Mouse (Mus musculus): ENCODE measurements at regions not wholly inside any gene's neighbourhood (a gene's known extent, or its start where the extent isn't known, plus 50 kb on each side); places are given as distances from the start of the nearest gene placed in this dataset.

DNA sequence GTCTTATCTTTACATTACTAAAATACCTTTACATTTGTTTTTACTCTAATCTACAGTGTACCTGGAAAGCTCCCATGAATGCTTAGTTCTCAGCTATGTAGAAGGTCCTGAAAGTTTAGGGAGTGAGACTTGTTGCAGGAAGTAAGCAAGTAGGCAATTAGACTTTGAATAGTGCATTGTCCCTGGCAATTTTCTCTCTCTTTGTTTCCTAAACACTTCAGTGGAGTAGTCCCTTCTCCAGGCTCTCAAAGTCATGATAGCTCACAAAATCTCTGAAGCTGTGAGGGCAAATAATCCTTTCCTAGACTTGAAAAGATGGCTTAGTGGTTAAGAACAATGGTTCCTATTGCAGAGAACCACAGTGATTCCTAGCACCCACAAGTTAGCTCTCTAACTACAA is 495.2 kb upstream of the 1700015G11Rik start:
- peak; percentile 9 for DNase-seq (ENCODE audit: low read depth, low spot score)

GRCm38 (mm10) chr7:52507988-52508387 is 492.5 kb upstream of the 1700015G11Rik start:
- DNase-seq (ENCODE audit: low read depth, low spot score) = no peak

DNA sequence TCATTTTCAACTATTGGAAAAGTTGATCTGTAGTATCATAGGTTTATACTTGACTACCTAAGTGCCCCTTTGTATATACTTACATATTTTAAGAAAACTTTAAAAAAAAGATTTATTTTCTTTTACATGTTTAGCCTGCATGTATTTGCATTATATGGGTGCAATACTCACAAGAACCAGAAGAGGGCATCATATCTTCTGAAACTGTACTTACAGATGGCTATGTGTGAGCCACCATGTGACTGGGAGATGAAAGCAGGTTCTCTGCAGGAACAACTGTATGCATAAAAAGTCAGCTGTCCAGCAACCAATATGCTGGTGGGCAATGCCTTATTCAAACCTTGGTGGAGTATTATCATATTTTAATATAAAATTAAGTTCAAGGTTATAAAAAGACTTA is 451.6 kb upstream of the 1700015G11Rik start:
- DNase-seq (ENCODE audit: low read depth, low spot score) = no peak

DNA sequence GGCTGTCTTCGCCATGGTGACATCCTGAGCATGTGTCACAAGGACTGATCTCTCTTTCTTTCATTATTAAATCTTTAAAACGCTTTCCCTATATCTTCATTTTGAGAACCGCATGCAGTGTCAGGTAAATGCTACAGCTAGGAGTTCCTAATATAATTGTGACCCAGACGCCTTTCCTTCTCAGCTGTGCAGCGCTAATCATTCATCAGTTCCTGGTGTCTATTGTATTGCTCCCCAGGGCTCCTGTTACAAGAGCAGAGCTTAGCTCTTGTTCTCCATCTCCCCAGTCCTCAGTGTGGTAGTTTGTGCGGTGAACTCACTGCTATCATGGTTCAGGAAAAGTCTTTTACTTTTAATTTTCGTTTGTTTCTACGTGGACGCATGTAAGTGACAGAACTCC is 451.1 kb upstream of the 1700015G11Rik start:
- no peak for DNase-seq (ENCODE audit: low read depth, low spot score)
